Comparison of ENCODE assay signal across 8 mouse cellular contexts in genomic region chr4:72201521-72201991, GRCm38 (mm10). TPM values are rescaled to one million over a fixed set of nuclear protein-coding genes. Genes with fewer than 3 reads are reported as not detected.
DNase-seq lines count a peak whose midpoint lies in the region; ATAC-seq and TF ChIP-seq lines count a peak whose summit lies in the region.

No protein-coding gene starts in this region.

- DNase-seq in gastrocnemius, adult 18-20 months (ENCODE audit: low spot score), result peak; percentile 43
- DNase-seq in gastrocnemius, postnatal 4 days (ENCODE audit: low spot score in 2 of 2), result no peak
- DNase-seq in cerebellum, adult 11 months, result peak; percentile 50
- peak; percentile 40 to 46 for DNase-seq in heart, postnatal 36 days
- DNase-seq in left cerebral cortex, adult 18-20 months (ENCODE audit: low spot score in 2 of 2), result peak; percentile 14 to 37
- DNase-seq in lung, postnatal 36 days, result peak; percentile 46
- peak in 1 of 2 experiments; percentile 20 for DNase-seq in spleen, adult 2 months (ENCODE audit: low read depth in 1 of 2, low spot score in 2 of 2)

- H3K9ac ChIP-seq in forebrain, embryonic 15.5 days (replicated peaks), result peak overlapping the region; percentile 41

- no peak for TF ChIP-seq CTCF in spleen, adult 2 months (IDR thresholded peaks at IDR 0.05; ENCODE audit: extremely low read depth, insufficient read depth, insufficient read length, insufficient replicate concordance)

- H3K4me2 ChIP-seq in forebrain, embryonic 15.5 days (replicated peaks), result peak overlapping the region; percentile 86

- ATAC-seq in forebrain, embryonic 15.5 days (replicated peaks), result no peak

- peaks cover 54% of the 10 kb centered on the region for H3K4me1 ChIP-seq in forebrain, embryonic 15.5 days
- peaks cover 2% of the 10 kb centered on the region; the same call in 1 of the 2 replicates for H3K4me1 ChIP-seq in spleen, adult 2 months (ENCODE audit: control insufficient read depth, insufficient read depth, insufficient read length)

- no peaks in the 10 kb centered on the region for H3K9me3 ChIP-seq in forebrain, embryonic 15.5 days

- H3K36me3 ChIP-seq in forebrain, embryonic 15.5 days, result no peaks in the 10 kb centered on the region
- no peaks in the 10 kb centered on the region for H3K36me3 ChIP-seq in spleen, adult 2 months (ENCODE audit: control insufficient read depth, insufficient read depth, low read length)

- intact Hi-C loops in heart, postnatal 36 days (cut with DNase I), result no loop called here

- H3K27me3 ChIP-seq in forebrain, embryonic 15.5 days, result peaks cover 14% of the 10 kb centered on the region
- H3K27me3 ChIP-seq in spleen, adult 2 months (ENCODE audit: control insufficient read depth, insufficient read depth, low read length), result peaks cover 11% of the 10 kb centered on the region

- H3K4me3 ChIP-seq in forebrain, embryonic 15.5 days, result peak overlapping the region; percentile 97
- H3K4me3 ChIP-seq in spleen, adult 2 months (ENCODE audit: extremely low read depth, insufficient read depth, insufficient read length), result peak overlapping the region; percentile 61

- no peak for TF ChIP-seq POLR2A in spleen, adult 2 months (IDR thresholded peaks at IDR 0.05; ENCODE audit: low read depth, low read length)

- peak overlapping the region; percentile 96 for H3K27ac ChIP-seq in forebrain, embryonic 15.5 days (replicated peaks)
- H3K27ac ChIP-seq in spleen, adult 2 months (ENCODE audit: insufficient read depth, low read length), result 0 out of 2 replicates have a peak overlapping the region, but pooled peaks have one; percentile 12

- under 1% methylated on average over 24 of the region's 24 CpGs for WGBS in forebrain, embryonic 15.5 days
- WGBS in spleen, adult 2 months, result under 1% methylated on average over 24 of the region's 24 CpGs

RNA-seq across cellular contexts. Expression of gene Tle1, which starts 0.8 kb away (rescaled TPM):
- total RNA-seq in gastrocnemius, adult 18-20 months (2021), result 10 to 100 TPM; 18.1 to 18.8 TPM
- total RNA-seq in gastrocnemius, postnatal 4 days (2021), result 10 to 100 TPM; 36.9 to 42.4 TPM
- polyA plus RNA-seq in forebrain, embryonic 15.5 days (2015; fragmentation: Nextera tagmentation; extraction: Ambion mirVana), result 38.2 and 40.0 TPM in 2 replicates
- total RNA-seq in heart, postnatal 36 days (2021), result 1 to 10 TPM; 7.4 to 7.9 TPM
- total RNA-seq in left cerebral cortex, adult 18-20 months (2021), result 10 to 100 TPM; 43.4 to 45.4 TPM
- polyA plus RNA-seq in spleen, adult 2 months (2012; rRNA removed), result 8.5 and 10.6 TPM in 2 replicates

Comparison
In these comparisons a context has a peak if more than half of its experiments do, and no peak if none do; other contexts are left out.
1. DNase-seq: peak in gastrocnemius, adult 18-20 months (single experiment), cerebellum, adult 11 months (single experiment), heart, postnatal 36 days (2 of 2), left cerebral cortex, adult 18-20 months (2 of 2) and lung, postnatal 36 days (single experiment); none in gastrocnemius, postnatal 4 days (0 of 2).